Mouse (Mus musculus) layer of hippocampus, postnatal 36 days (tissue): Measurements from ENCODE around the gene Calhm2. TPM values are rescaled to one million over a fixed set of nuclear protein-coding genes. Genes with fewer than 3 reads are reported as not detected.

Experiments used
- DNase-seq, 2 experiments: peaks; one replicate each; pipeline ENCODE4 v3.0.0; 2022
- total RNA-seq, 2 experiments: library from RNA; stranded (reverse); gene quantifications; 2 replicates each; pipeline ENCODE4 v1.2.3; 2021

Gene Calhm2
- total RNA-seq, 2 experiments from 2014 or later = 4.0 to 4.2 TPM

DNA sequence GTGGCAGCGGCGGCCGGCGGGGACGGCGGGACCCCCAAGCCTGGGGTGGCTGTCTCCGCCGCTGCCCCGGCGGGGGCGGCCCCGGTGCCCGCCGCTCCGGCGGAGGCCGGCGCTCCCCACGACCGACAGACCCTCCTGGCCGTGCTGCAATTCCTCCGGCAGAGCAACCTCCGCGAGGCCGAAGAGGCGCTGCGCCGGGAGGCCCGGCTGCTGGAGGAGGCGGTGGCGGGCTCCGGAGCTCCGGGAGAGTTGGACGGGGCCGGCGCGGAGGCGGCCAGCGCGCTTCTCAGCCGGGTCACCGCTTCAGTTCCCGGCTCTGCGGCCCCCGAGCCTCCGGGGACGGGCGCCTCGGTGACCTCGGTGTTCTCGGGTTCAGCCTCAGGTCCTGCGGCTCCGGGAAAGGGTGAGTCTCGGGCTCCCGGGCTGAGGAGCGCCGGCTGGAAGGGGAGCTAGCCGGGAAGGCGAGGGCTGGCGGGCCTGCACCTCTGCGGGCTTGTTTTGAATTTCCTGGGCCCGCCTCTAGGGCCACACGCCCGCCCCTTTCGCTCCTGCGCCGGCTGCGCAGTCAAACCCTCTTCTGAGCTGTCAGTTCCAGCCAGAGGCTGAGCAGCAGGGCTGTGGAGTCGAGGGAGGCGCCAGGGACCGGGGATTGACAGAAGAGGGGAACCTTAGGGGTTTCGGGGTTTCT is 70.0 kb downstream of the Calhm2 start:
- peak; percentile 85 to 87 for DNase-seq

- peak; percentile 95 to 97 for DNase-seq
Observed at GRCm38 (mm10) chr19:47067096-47067882, 70.8 kb downstream of the Calhm2 start, which contains the start of gene Taf5. TSS of gene Taf5 (plus strand) at chr19:47067746.

DNA sequence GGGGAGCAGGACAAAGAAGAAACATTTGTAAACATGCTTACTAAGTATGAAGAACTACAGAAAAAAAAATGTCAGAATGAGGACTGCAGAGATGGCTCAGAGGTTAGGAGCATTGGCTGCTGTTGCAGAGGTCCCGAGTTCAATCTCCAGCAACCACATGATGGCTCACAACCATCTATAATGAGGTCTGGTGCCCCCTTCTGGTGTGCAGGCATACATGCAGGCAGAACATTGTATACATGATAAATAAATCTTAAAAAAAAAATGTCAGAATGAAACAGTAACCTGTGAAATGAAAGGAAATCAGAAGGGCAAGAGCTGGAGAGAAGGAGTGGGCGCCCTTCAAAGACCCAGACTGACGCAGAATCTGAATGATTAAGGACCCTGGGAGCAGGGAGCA is 72.2 kb downstream of the Calhm2 start:
- DNase-seq = no peak

GRCm38 (mm10) chr19:47057684-47058083 is 80.4 kb downstream of the Calhm2 start:
- no peak for DNase-seq

Other genes with a start within 250 kb of the Calhm2 start
- gene Ina, start 123.6 kb downstream of the Calhm2 start, total RNA-seq = 100 to 1,000 TPM; 183 to 189 TPM
- gene Nt5c2, start 123.1 kb downstream of the Calhm2 start, total RNA-seq = 10 to 100 TPM; 69.8 to 84.2 TPM
- 10 to 100 TPM; 21.3 to 24.6 TPM for gene Pcgf6, start 87.4 kb downstream of the Calhm2 start, total RNA-seq
- 1 to 10 TPM; 5.6 to 6.5 TPM for gene Taf5, start 70.5 kb downstream of the Calhm2 start, total RNA-seq
- gene Usmg5, start 47.6 kb downstream of the Calhm2 start, total RNA-seq = 100 to 1,000 TPM; 819 to 918 TPM
- 10 to 100 TPM; 17.4 to 18.9 TPM for gene Pdcd11, start 47.5 kb downstream of the Calhm2 start, total RNA-seq
- gene Calhm1, start 6.0 kb upstream of the Calhm2 start, total RNA-seq = not detected
- gene Calhm3, start 19.5 kb upstream of the Calhm2 start, total RNA-seq = not detected
- 100 to 1,000 TPM; 174 to 190 TPM for gene Neurl1a, start 40.5 kb upstream of the Calhm2 start, total RNA-seq